Mouse (Mus musculus) testis, adult 2 months (tissue): ENCODE results near the gene Syt5.

Source experiments
- CTCF ChIP-seq: fragments of 200-500 bp; IDR thresholded peaks from 2 replicates; pipeline ENCODE4 v1.5.1; 2012; ENCODE audit warnings: low read depth, mild to moderate bottlenecking, inconsistent platforms, low read length, moderate library complexity; ENCODE audit not compliant: control insufficient read depth, insufficient read depth, insufficient replicate concordance
- POLR2A ChIP-seq: fragments of 200-500 bp; IDR thresholded peaks from 2 replicates; pipeline ENCODE4 v1.6.1; 2012; ENCODE audit warnings: low read depth, mild to moderate bottlenecking, inconsistent platforms, low read length, moderate library complexity; ENCODE audit not compliant: control insufficient read depth

GRCm38 (mm10) chr7:4513829-4514712, 33.3 kb downstream of the Syt5 start:
- TF ChIP-seq CTCF (no peak), POLR2A (no peak)
